Mouse (Mus musculus) limb, embryonic 14.5 days (tissue): ENCODE measurements around the gene Maats1. TPM values are rescaled to one million over a fixed set of nuclear protein-coding genes. Genes with fewer than 3 reads are reported as not detected.

Experiments used
- ATAC-seq: fragments of 200-750 bp; cut with Nextera tagmentation; 2 replicates; pipeline ENCODE4 v1.8.0; 2017; ENCODE audit warnings: low read depth, moderate number of reproducible peaks, moderate TSS enrichment; ENCODE audit not compliant: low FRiP score
- DNase-seq: peaks from one replicate; pipeline ENCODE4 v3.0.0-alpha.2; 2015; ENCODE audit warnings: low spot score
- H3K27ac ChIP-seq: fragments of 300-500 bp; sonication (generic); replicated peaks from 2 replicates; pipeline ENCODE4 v1.5.1; 2014; ENCODE audit warnings: low read depth, mild to moderate bottlenecking, low read length, moderate library complexity, mixed read lengths
- H3K27me3 ChIP-seq: fragments of 300-500 bp; sonication (generic); 2 replicates; pipeline ENCODE4 v1.6.1; 2014; ENCODE audit warnings: low read length, mixed read lengths; ENCODE audit not compliant: control insufficient read depth, insufficient read depth
- H3K36me3 ChIP-seq: fragments of 300-500 bp; sonication (generic); 2 replicates; pipeline ENCODE4 v1.6.1; 2014; ENCODE audit warnings: mild to moderate bottlenecking, low read length, moderate library complexity, mixed read lengths; ENCODE audit not compliant: control insufficient read depth, insufficient read depth
- H3K4me1 ChIP-seq: fragments of 300-500 bp; sonication (generic); 2 replicates; pipeline ENCODE4 v1.6.1; 2014; ENCODE audit warnings: antibody characterized with exemption, low read length, mixed read lengths; ENCODE audit not compliant: control insufficient read depth, insufficient read depth
- H3K4me2 ChIP-seq: fragments of 300-500 bp; sonication (generic); replicated peaks from 2 replicates; pipeline ENCODE4 v1.6.1; 2014; ENCODE audit warnings: low read depth, mild to moderate bottlenecking, low read length, moderate library complexity; ENCODE audit not compliant: severe bottlenecking
- H3K4me3 ChIP-seq: fragments of 300-500 bp; sonication (generic); replicated peaks from 2 replicates; pipeline ENCODE4 v1.5.1; 2014; ENCODE audit warnings: low read length
- H3K9ac ChIP-seq: fragments of 300-500 bp; sonication (generic); 2 replicates; pipeline ENCODE4 v1.6.1; 2014; ENCODE audit warnings: mild to moderate bottlenecking, low read depth, low read length, moderate library complexity; ENCODE audit not compliant: severe bottlenecking
- H3K9me3 ChIP-seq: fragments of 300-500 bp; sonication (generic); 2 replicates; pipeline ENCODE4 v1.6.1; 2016; ENCODE audit warnings: low read length; ENCODE audit not compliant: control insufficient read depth
- POLR2A ChIP-seq: fragments of 200-500 bp; IDR thresholded peaks from 2 replicates; pipeline ENCODE4 v1.8.0; 2012; ENCODE audit warnings: inconsistent platforms, mild to moderate bottlenecking, moderate library complexity, borderline replicate concordance; ENCODE audit not compliant: insufficient read depth, insufficient read length; ENCODE audit errors: extremely low read depth
- WGBS: fragments of 180-500 bp; shearing (Covaris S2); extraction: QIAGEN DNeasy Blood & Tissue Kit; methylation state at CpG from one replicate; pipeline ENCODE4 v1.1.7; 2014; 5-methylcytosine and 5-hydroxymethylcytosine counted together
- polyA plus RNA-seq, 2 experiments: library from polyadenylated mRNA; depleted of rRNA in 1 of 2; stranded (reverse) in 1 of 2; unstranded in 1 of 2; fragments of >200 nt; fragmentation: Nextera tagmentation in 1 of 2; extraction: Ambion mirVana in 1 of 2; gene quantifications; 2 replicates each; pipeline versions ENCODE4 v1.2.1 to v1.2.3; 2012 to 2014

The Maats1 gene
- polyA plus RNA-seq, 2 experiments: 0.10 TPM; not detected in 1

DNA sequence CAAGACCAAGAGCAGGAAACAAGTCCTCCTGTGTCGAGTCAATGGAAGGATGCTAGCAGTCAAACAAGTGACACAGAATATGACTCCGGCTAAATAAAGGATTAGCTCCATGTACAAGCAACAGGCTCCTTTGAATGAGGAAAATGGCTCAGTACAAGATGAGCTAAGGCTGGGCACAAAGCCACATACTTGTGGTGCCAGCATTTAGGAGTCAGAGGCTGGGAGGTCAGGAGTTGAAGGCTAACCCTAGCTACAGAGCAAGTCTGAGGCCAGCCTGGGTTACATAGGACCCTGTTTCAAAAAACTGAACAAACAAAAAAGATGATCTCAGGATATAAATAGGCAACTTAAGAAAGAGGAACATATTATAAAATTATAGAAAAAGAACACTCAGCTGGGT, 51.8 kb downstream of the Maats1 start:
- no peak for ATAC-seq
- Histone ChIP-seq H3K4me3 (no peak overlapping the region), H3K9me3 (no peaks in the 10 kb centered on the region), H3K4me2 (no peak overlapping the region), H3K27ac (no peak overlapping the region), H3K4me1 (0 out of 2 replicates have a peak, but pooled peaks cover 4% of the 10 kb centered on the region), H3K27me3 (no peaks in the 10 kb centered on the region), H3K9ac (no peak overlapping the region), H3K36me3 (no peaks in the 10 kb centered on the region)
- no peak for DNase-seq
- TF ChIP-seq POLR2A: no peak
- 82% methylated on average over 2 of the region's 2 CpGs for WGBS

- no peak for DNase-seq
- TF ChIP-seq POLR2A: no peak
- no peak for ATAC-seq
- H3K9me3 ChIP-seq: no peaks in the 10 kb centered on the region
- H3K36me3 ChIP-seq: no peaks in the 10 kb centered on the region
- WGBS: 12% methylated on average over 6 of the region's 6 CpGs
- no peak overlapping the region for H3K27ac ChIP-seq
- no peaks in the 10 kb centered on the region for H3K27me3 ChIP-seq
- H3K4me2 ChIP-seq: no peak overlapping the region
- no peak overlapping the region for H3K9ac ChIP-seq
- H3K4me1 ChIP-seq: 0 out of 2 replicates have a peak, but pooled peaks cover 4% of the 10 kb centered on the region
- no peak overlapping the region for H3K4me3 ChIP-seq
Measured at GRCm38 (mm10) chr16:38288851-38289250, 53.1 kb downstream of the Maats1 start.

- no peak overlapping the region for H3K27ac ChIP-seq
- H3K27me3 ChIP-seq: no peaks in the 10 kb centered on the region
- H3K9ac ChIP-seq: no peak overlapping the region
- no peaks in the 10 kb centered on the region for H3K36me3 ChIP-seq
- H3K4me3 ChIP-seq: no peak overlapping the region
- WGBS: 78% methylated on average over 3 of the region's 3 CpGs
- no peak overlapping the region for H3K4me2 ChIP-seq
- DNase-seq: no peak
- no peak for TF ChIP-seq POLR2A
- ATAC-seq: no peak
- H3K4me1 ChIP-seq: 0 out of 2 replicates have a peak, but pooled peaks cover 4% of the 10 kb centered on the region
- no peaks in the 10 kb centered on the region for H3K9me3 ChIP-seq
Measured at GRCm38 (mm10) chr16:38287762-38288161, 54.2 kb downstream of the Maats1 start.

- Histone ChIP-seq H3K27me3 (no peaks in the 10 kb centered on the region), H3K9ac (no peak overlapping the region), H3K9me3 (no peaks in the 10 kb centered on the region), H3K4me3 (no peak overlapping the region), H3K36me3 (no peaks in the 10 kb centered on the region), H3K4me1 (0 out of 2 replicates have a peak, but pooled peaks cover 4% of the 10 kb centered on the region), H3K4me2 (no peak overlapping the region), H3K27ac (no peak overlapping the region)
- TF ChIP-seq POLR2A: no peak
- WGBS: 87% methylated on average over 6 of the region's 6 CpGs
- no peak for DNase-seq
- ATAC-seq: no peak
Measured at GRCm38 (mm10) chr16:38287357-38287756, 54.6 kb downstream of the Maats1 start.

- no peak overlapping the region for H3K9ac ChIP-seq
- no peak for DNase-seq
- H3K27ac ChIP-seq: no peak overlapping the region
- 0 out of 2 replicates have a peak, but pooled peaks cover 4% of the 10 kb centered on the region for H3K4me1 ChIP-seq
- no peak overlapping the region for H3K4me2 ChIP-seq
- no peak for TF ChIP-seq POLR2A
- no peaks in the 10 kb centered on the region for H3K27me3 ChIP-seq
- no peak overlapping the region for H3K4me3 ChIP-seq
- no peaks in the 10 kb centered on the region for H3K36me3 ChIP-seq
- ATAC-seq: no peak
- no peaks in the 10 kb centered on the region for H3K9me3 ChIP-seq
- WGBS: 67% methylated on average over 4 of the region's 4 CpGs
Measured at GRCm38 (mm10) chr16:38286541-38286940, 55.4 kb downstream of the Maats1 start.

- 77% methylated on average over 7 of the region's 7 CpGs for WGBS
- TF ChIP-seq POLR2A: no peak
- ATAC-seq (no peak), DNase-seq (no peak)
- H3K4me3 ChIP-seq: no peak overlapping the region
- H3K4me2 ChIP-seq: no peak overlapping the region
- no peak overlapping the region for H3K9ac ChIP-seq
- 0 out of 2 replicates have a peak, but pooled peaks cover 4% of the 10 kb centered on the region for H3K4me1 ChIP-seq
- H3K9me3 ChIP-seq: no peaks in the 10 kb centered on the region
- H3K27me3 ChIP-seq: no peaks in the 10 kb centered on the region
- H3K27ac ChIP-seq: no peak overlapping the region
- no peaks in the 10 kb centered on the region for H3K36me3 ChIP-seq
Measured at GRCm38 (mm10) chr16:38285801-38286200, 56.1 kb downstream of the Maats1 start.
